Mouse (Mus musculus) stomach, postnatal 0 days (tissue): ENCODE measurements around the gene Prss29.

Experiments
- CTCF ChIP-seq: IDR thresholded peaks from 2 replicates; pipeline ENCODE4 v1.5.1; 2016; ENCODE audit warnings: antibody characterized with exemption, low read depth, mild to moderate bottlenecking, moderate library complexity
- EP300 ChIP-seq: optimal IDR thresholded peaks from 2 replicates; pipeline ENCODE3; 2016; ENCODE audit warnings: antibody characterized with exemption

- TF ChIP-seq CTCF = no peak
- no peak for TF ChIP-seq EP300
These were observed 19.8 kb downstream of the Prss29 start for GRCm38 (mm10) chr17:25338218-25338617.
